Mouse (Mus musculus): ENCODE results near the gene Kcnk16.
"Not testable (repeated sequence)": the region's sequence is repeated elsewhere in the genome, so short reads cannot be mapped to it uniquely, and the experiment has no call there.

Gene Kcnk16

GRCm38 (mm10) chr14:20269082-20269809, at the start of gene Kcnk16:
Gene Kcnk16, minus strand, starts transcription at chr14:20269199.
- DNase-seq (ENCODE audit: low spot score in 2 of 2) = no peak

- no peak for DNase-seq (ENCODE audit: low spot score in 2 of 2)
These were observed 46.1 kb upstream of the Kcnk16 start for GRCm38 (mm10) chr14:20315137-20315536.

DNA sequence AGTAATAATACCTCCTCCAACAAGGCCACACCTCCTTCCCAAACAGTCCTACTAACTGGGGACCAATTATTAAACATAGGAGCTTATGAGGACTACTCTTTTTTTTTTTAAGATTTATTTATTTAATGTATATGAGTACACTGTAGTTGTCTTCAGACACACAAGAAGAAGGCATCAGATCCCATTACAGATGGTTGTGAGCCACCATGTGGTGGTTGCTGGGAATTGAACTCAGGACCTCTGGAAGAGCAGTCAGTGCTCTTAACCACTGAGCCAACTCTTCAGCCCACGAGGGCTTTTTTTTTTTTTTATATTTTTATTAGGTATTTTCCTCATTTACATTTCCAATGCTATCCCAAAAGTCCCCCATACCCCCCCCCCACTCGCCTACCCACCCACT, 36.1 kb upstream of the Kcnk16 start:
- not testable (repeated sequence) for DNase-seq (ENCODE audit: low spot score in 2 of 2)

DNA sequence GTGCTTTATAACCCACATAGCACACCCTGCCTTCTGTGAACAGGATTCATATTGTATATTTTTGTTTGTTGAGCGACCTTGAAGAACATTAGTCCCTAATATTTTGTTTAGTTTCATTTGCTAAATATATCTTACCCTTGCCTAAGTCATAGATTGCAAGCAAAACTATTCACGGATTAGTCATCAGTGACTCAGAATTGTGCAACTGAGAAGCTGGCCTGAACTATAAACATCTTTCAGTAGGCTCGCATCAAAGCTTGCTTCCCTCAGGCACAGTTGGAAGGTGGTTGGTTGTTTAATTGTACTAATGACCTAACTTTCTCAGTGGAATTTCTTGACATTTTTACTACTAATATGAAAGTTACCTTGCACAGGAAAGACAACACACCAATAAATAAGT, 29.1 kb upstream of the Kcnk16 start:
- peak in 1 of 2 experiments; percentile 26 for DNase-seq (ENCODE audit: low spot score in 2 of 2)

DNA sequence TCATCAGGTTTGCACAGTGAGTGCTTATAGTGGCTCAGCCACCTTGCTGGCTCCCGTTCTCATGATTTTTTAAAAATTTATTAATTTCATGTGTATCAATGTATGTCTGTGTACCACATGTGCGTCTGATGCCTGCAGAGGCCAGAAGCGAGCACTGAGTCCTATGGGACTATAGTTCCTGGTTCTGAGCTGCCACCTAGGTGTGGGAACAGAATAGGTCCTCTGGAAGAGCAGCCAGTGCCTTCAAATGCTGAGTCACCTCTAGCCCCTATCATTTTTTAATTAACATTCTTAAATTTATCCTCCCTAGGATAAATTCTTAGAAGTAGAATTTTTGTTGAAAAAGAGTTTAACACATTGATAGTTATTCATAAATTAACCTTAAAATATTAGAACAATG, 28.6 kb upstream of the Kcnk16 start:
- DNase-seq (ENCODE audit: low spot score in 2 of 2) = no peak

- DNase-seq (ENCODE audit: low spot score in 2 of 2) = no peak
These were observed 25.9 kb upstream of the Kcnk16 start for GRCm38 (mm10) chr14:20294947-20295346.

DNA sequence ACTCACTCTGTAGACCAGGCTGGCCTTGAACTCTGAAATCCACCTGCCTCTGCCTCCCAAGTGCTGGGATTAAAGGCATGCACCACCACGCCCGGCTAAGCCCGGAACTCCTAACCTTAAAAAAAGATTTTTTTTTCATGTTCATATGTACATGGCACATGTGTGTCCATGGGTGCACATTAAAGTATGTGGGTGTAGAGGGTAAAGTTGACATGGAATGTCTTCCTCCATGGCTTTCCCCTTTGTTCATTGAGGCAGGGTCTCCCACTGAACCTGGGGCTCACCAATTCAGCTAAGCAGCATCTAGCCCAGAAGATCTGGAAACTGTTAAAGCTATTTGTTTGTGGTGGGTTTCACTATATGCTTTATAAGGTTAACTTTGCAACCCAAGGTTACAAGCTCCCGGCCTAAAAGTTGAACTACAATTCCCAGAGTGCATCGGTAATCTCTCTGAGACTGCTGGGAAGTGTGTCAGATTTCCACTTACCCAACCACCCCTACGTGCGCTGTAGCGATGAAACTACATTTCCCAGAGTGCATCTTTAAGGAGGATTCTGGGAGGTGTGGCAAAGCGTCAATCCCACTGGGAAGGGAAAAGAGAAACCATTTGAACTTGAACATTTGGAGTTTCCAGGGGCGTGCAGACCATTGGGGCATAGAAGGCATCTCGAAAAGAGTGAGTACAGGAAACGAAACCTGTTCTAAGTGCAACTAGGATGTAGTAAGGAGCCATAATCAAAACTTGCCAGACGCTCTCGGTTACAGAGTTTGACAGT, 25.3 kb upstream of the Kcnk16 start, which contains the start of gene Nudt13:
Gene Nudt13, plus strand, starts transcription at position 581 of the 776 bp plus-strand sequence.
- DNase-seq (ENCODE audit: low spot score in 2 of 2) = peak; percentile 78 to 87

GRCm38 (mm10) chr14:20291391-20291790, 22.4 kb upstream of the Kcnk16 start:
- peak; percentile 30 to 45 for DNase-seq (ENCODE audit: low spot score in 2 of 2)

DNA sequence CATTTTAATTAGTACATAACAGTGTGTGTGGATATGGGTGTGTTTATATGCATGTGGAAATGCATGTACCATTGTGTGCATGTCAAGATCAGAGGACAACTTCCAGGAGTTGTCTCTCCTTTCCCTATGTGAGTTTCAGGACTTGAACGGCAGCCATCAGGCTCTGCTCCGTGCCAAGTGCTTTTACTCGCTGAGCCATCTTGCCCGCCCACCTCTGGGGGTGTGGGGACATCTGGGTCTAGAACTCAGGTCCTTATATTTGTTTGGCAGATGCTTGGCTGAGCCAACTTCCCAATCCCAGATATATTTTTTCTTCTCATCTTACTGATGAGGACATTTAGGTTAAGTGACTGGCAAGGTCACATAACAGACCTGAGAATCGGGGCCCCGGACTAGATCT, 578 bp downstream of the Kcnk16 start:
- no peak for DNase-seq (ENCODE audit: low spot score in 2 of 2)

DNA sequence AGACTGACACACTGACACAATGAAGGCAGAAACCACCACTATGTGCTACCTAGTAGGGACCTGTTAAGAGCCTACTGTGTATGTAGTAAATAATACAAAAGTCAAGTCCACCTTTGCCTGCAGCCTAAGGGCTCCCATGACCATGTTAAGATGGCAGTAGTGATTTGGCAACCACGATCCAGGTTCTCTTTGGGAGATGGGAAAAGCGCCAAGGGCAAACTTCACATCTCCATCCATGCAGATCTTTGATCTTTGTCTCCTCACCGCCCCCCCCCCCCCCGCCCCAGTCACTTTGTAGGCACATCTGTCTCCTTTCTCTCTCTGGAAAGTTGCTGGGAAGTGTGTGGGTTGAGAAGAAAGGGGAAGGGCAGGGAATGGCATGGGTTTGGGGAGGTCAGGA, 6.7 kb downstream of the Kcnk16 start:
- no peak for DNase-seq (ENCODE audit: low spot score in 2 of 2)

- DNase-seq (ENCODE audit: low spot score in 2 of 2) = peak; percentile 81 to 83
These were observed 10.6 kb downstream of the Kcnk16 start for GRCm38 (mm10) chr14:20258185-20259113.

DNA sequence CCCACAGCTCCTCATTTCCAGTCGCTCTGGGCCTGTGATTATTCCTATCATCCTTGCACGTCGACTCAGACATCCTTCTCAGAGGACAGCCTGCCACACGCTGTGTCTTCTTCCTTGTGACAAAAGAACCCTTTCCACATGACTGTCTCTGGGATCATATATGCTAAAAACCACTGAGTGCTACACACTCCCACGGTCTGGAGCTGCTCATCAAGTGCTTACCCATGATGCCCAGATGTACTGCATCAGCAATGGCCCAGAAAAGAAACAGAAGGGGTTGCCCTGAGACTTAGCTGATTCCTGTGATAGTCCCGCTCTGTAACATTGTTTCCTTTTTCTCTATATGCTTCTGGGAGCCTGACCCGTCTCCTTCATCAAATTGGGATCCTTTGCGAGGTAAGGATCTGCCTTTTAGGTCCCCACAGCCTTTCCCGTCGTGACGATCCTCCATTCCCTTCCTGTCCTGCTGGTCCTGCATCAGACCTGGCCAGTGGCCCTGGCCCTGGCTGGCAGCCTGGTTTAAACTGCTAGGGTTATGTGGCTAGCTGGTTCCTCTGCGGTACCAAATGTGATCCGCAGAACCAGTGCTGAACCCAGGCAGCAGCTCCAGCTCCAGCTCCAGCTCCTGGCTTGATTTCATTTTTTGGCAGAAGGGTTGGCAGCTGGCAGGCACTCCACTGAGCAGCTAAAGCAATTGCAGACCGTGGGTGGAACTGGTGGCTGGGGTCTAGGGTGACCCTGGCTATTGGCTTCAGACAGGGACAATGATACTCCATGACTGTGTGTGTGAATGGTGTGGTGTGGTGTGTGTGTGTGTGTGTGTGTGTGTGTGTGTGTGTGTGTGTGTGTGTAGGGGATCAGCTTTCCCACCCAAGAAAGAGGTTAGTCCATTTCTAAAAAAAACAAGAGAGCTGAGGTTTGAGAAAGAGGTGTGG, 18.5 kb downstream of the Kcnk16 start:
- peak in 1 of 2 experiments; percentile 34 for DNase-seq (ENCODE audit: low spot score in 2 of 2)

DNA sequence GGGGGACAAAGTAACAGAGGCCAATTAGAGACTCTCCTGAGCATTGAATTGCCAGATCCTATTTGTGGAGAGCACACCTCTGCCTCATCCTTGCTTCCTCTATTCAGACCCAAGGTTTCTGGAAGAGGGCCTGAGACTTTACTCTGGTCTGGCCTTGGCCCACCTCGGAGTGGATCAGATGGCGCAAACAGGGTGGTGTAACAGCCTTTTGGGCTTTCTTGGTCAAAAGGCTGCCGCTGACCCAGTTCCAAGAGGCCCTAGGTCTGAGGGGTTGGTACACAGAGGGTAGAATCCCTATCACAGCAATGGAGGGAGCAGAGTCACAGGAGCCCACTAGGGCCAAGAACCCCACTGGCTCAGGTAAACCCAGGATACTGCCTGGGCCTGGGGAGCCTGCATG, 21.0 kb downstream of the Kcnk16 start:
- DNase-seq (ENCODE audit: low spot score in 2 of 2) = peak in 1 of 2 experiments; percentile 33

- peak; percentile 51 to 70 for DNase-seq (ENCODE audit: low spot score in 2 of 2)
These were observed 22.2 kb downstream of the Kcnk16 start for GRCm38 (mm10) chr14:20246811-20247266.

DNA sequence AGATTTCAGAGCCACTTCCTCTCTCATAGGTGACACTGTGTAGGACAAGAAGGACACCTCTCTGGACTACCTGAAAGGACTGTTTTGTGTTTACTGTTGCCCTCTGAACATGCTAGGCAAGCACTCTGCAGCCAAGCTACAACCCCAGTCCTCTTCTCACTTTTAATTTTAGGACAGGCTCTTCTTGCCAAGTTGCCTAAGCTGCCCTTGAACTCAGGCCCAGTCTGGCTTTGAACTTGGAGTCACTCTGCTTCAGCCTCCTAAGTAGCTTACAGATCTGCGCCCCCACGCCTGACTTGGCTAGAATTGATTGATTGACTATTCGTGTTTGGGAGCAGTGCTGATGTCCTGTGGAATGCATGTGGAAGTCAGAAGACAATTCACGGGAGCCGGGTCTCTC, 23.1 kb downstream of the Kcnk16 start:
- DNase-seq (ENCODE audit: low spot score in 2 of 2) = no peak

DNA sequence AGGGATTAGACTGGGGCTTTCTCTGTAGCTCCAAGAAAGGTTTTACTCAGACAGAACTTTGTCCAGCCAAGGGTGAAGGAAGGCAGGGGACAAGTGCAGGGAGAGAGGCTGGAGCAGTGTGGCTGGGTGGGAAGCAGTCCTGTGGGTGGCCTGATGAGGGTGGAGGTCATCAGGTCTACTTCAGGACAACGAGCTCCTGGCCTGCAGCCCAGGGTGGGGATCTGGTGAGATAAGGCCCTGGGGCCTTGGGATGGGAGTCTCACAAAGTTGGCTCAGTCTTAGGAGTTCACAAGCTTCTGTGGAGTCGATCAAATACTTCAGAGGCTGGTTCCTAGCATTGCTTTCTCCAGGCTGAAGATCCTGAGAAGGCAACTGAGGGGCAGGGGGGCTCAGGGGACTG, 23.7 kb downstream of the Kcnk16 start:
- DNase-seq (ENCODE audit: low spot score in 2 of 2) = no peak

GRCm38 (mm10) chr14:20243158-20243557, 25.8 kb downstream of the Kcnk16 start:
- DNase-seq (ENCODE audit: low spot score in 2 of 2) = no peak

GRCm38 (mm10) chr14:20242454-20242853, 26.5 kb downstream of the Kcnk16 start:
- DNase-seq (ENCODE audit: low spot score in 2 of 2) = no peak

- no peak for DNase-seq (ENCODE audit: low spot score in 2 of 2)
These were observed 34.6 kb downstream of the Kcnk16 start for GRCm38 (mm10) chr14:20234403-20234802.

Measured in urinary bladder, postnatal 36 days (tissue).